Mouse (Mus musculus) thymus, adult 2 months (tissue): ENCODE measurements around the gene Nup210l.
A peak's percentile ranks its signal among the peaks of the same experiment; 100 is the strongest.

ENCODE experiments used
- CTCF ChIP-seq: fragments of 200-500 bp; IDR thresholded peaks from 2 replicates; pipeline ENCODE4 v1.5.1; 2012; ENCODE audit warnings: mild to moderate bottlenecking, control low read depth, low read length, moderate library complexity, borderline replicate concordance; ENCODE audit not compliant: control insufficient read depth, poor library complexity, insufficient read depth; ENCODE audit errors: extremely low read depth
- POLR2A ChIP-seq: fragments of 200-500 bp; IDR thresholded peaks from 2 replicates; pipeline ENCODE4 v1.6.1; 2012; ENCODE audit warnings: mild to moderate bottlenecking, low read length, control low read depth, moderate library complexity; ENCODE audit not compliant: control insufficient read depth, poor library complexity, insufficient read depth; ENCODE audit errors: extremely low read depth

DNA sequence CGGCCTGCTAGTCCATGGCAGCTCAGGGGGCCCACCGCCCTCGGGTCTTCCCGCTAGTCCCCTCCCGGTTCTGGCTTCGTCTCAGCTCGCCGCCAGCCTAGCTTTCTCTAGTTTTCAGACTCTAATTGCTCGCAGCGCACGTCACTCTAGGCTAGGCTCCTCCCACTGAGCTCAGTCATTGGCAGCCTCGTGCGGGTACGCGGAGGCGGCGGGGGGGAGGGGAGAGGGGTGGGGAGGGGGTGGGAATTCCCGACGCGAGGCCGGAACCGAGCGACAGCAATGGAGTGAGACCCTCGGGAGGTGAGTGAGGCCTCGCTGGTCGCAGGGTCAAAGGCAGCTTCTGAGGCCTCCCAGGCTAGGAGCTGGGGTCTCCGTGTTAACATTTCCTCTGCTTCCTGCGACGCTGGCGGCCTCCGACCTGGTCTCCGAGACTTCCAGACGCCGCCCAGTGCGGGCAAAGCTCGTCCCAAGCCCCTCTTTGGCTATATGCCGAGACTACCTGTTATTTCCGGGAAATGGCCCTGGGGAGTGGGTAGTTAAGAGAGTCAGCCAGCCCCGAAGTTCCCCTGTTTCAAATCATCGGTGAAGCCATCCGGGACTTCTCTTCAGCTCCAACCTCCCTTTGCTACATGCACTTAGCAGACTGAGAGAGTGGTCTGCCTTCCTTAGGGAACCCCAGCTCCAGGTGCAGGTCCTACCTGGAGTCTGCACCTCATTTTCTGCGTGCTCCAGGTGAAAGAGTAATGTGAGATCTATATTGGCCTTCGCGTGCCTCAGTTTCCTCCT, 144.2 kb downstream of the Nup210l start, which contains the start of gene Slc39a1:
- no peak; the same call in 1 of the 2 replicates for TF ChIP-seq CTCF
- peak; percentile 84 for TF ChIP-seq POLR2A
